Mouse (Mus musculus): ENCODE results near the gene Pfdn6. TPM values are rescaled to one million over a fixed set of nuclear protein-coding genes. Genes with fewer than 3 reads are reported as not detected.

Pfdn6 gene
- polyA plus RNA-seq, 1 experiment from 2014 or later, result 208 TPM

DNA sequence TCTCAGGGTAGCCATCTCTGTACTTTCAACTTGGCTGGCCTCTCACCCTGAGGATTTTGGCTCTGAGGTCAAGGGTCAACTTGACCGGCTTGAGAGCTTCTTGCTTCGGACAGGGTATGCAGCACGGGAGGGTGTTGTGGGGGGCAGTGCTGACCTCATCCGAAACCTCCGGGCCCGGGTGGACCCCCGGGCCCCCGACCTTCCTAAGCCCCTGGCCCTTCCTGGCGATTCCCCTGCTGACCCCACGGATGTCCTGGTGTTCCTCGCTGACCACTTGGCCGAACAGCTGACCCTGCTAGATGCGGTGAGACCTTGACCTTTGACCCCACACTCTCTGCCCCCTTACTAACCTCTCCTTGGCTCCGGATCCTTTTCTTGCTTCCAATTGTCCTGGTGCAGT, 7.7 kb downstream of the Pfdn6 start:
- no peak overlapping the region for H3K4me3 ChIP-seq (ENCODE audit: low read depth, low read length)
- peaks cover 10% of the 10 kb centered on the region; the same call in 1 of the 2 replicates for H3K36me3 ChIP-seq (ENCODE audit: control insufficient read depth, insufficient read depth, low read length)
- H3K4me1 ChIP-seq (ENCODE audit: control insufficient read depth, insufficient read depth, low read length), result peaks cover 15% of the 10 kb centered on the region
- H3K27ac ChIP-seq (replicated peaks; ENCODE audit: low read depth, low read length), result no peak overlapping the region
- ATAC-seq (ENCODE audit: insufficient number of reproducible peaks, low FRiP score, low TSS enrichment, low read depth) (no peak), DNase-seq (ENCODE audit: low spot score) (no peak)
- H3K27me3 ChIP-seq (ENCODE audit: control insufficient read depth, insufficient read depth, low read length), result no peaks in the 10 kb centered on the region
- 93% methylated on average over 14 of the region's 14 CpGs for WGBS
- H3K4me2 ChIP-seq (ENCODE audit: low read depth, severe bottlenecking), result no peak overlapping the region
- H3K9ac ChIP-seq (ENCODE audit: low read length), result no peak overlapping the region
- H3K9me3 ChIP-seq (ENCODE audit: control insufficient read depth, low read length), result no peaks in the 10 kb centered on the region

- Histone ChIP-seq H3K27ac (replicated peaks; ENCODE audit: low read depth, low read length) (no peak overlapping the region), H3K4me2 (ENCODE audit: low read depth, severe bottlenecking) (no peak overlapping the region), H3K9me3 (ENCODE audit: control insufficient read depth, low read length) (no peaks in the 10 kb centered on the region), H3K4me3 (ENCODE audit: low read depth, low read length) (no peak overlapping the region), H3K4me1 (ENCODE audit: control insufficient read depth, insufficient read depth, low read length) (peaks cover 15% of the 10 kb centered on the region), H3K36me3 (ENCODE audit: control insufficient read depth, insufficient read depth, low read length) (peaks cover 7% of the 10 kb centered on the region; the same call in 1 of the 2 replicates), H3K27me3 (ENCODE audit: control insufficient read depth, insufficient read depth, low read length) (no peaks in the 10 kb centered on the region), H3K9ac (ENCODE audit: low read length) (no peak overlapping the region)
- 92% methylated on average over 11 of the region's 11 CpGs for WGBS
- no peak for DNase-seq (ENCODE audit: low spot score)
- no peak for ATAC-seq (ENCODE audit: insufficient number of reproducible peaks, low FRiP score, low TSS enrichment, low read depth)
Measured at GRCm38 (mm10) chr17:33931947-33932346, 8.2 kb downstream of the Pfdn6 start.

DNA sequence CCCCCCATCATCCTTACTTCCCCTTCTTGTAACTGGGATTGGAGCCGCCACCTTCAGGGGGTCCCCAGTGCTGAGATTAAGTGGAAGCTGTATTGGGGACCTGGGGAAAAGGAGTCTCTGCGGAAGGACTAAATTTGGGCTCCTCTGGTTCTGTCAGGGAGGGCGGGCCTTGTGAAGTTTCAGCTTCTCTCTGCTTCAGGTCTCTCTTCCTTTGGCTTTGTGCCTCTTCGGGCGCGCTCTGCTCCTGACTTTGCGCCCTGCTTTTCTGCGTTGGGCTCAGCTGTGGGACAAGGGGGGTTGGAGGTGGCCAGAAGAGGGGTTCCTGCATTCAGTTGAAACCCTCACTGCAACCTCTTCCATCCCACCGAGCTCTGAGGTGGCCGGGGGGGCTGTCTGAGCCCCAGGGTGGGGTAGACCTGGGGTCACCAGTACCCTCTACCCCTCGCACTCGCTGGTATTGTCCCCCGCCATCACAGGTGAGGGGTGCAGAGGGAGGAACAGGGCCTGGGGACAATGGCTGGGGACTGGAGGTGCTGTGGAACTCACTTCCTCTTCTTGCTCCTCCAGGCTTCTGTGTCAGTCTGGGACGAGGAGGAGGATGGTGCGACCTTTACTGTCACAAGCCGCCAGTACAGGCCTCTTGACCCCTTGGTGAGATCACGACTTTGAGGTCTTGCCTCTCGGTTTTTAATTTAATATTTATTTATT, 8.8 kb downstream of the Pfdn6 start:
- H3K9me3 ChIP-seq (ENCODE audit: control insufficient read depth, low read length), result no peaks in the 10 kb centered on the region
- H3K27me3 ChIP-seq (ENCODE audit: control insufficient read depth, insufficient read depth, low read length), result no peaks in the 10 kb centered on the region
- H3K4me2 ChIP-seq (ENCODE audit: low read depth, severe bottlenecking), result peak overlapping the region; percentile 99
- H3K36me3 ChIP-seq (ENCODE audit: control insufficient read depth, insufficient read depth, low read length), result 0 out of 2 replicates have a peak, but pooled peaks cover 6% of the 10 kb centered on the region
- peak overlapping the region; percentile 81 for H3K9ac ChIP-seq (ENCODE audit: low read length)
- ATAC-seq (ENCODE audit: insufficient number of reproducible peaks, low FRiP score, low TSS enrichment, low read depth) (no peak), DNase-seq (ENCODE audit: low spot score) (no peak)
- WGBS, result 32% methylated on average over 18 of the region's 18 CpGs
- H3K4me1 ChIP-seq (ENCODE audit: control insufficient read depth, insufficient read depth, low read length), result peaks cover 15% of the 10 kb centered on the region
- peak overlapping the region; percentile 91 for H3K4me3 ChIP-seq (ENCODE audit: low read depth, low read length)
- H3K27ac ChIP-seq (replicated peaks; ENCODE audit: low read depth, low read length), result no peak overlapping the region

DNA sequence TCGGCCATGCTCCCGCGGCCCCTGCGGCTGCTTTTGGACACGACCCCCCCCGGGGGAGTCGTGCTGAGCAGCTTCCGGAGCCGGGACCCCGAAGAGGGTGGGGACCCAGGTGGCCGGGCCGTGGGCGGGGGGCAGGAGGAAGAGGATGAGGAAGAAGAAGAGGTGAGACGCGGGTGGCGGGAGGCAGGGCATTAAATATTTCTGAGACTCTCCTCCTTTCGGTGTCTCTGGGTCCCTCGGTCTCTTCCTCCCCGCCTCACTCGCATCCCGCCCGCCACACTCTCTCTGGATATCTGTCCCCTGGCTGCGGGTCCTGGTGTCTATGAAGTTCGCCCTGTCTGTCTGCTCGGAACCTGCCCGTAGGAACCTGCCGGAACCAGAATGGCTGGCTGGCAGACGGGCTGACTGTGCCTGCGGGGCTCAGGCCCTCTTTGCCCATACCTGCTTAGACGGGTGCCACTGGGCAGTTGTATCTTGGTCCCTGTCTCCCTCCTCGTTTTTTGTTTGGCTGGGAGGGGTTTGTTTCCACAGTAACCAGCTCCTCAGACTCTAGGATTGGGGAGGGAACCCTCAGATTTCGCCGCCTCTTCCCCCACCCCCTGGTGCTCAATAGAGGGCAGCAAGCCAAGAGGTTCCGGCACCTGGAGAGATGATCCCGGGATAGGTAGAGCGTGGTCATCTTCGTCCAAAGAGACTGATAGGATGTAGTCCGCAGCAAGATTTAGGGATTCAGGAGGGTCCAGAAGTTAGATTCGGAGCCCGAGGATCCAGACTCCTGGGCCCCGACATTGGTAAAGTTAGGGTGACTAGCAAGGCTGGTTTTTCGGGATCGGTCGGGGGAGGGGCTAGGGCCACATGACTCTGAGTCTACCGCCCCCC, 9.6 kb downstream of the Pfdn6 start:
- Histone ChIP-seq H3K4me1 (ENCODE audit: control insufficient read depth, insufficient read depth, low read length) (peaks cover 15% of the 10 kb centered on the region), H3K9me3 (ENCODE audit: control insufficient read depth, low read length) (no peaks in the 10 kb centered on the region), H3K4me3 (ENCODE audit: low read depth, low read length) (peak overlapping the region; percentile 91), H3K27me3 (ENCODE audit: control insufficient read depth, insufficient read depth, low read length) (no peaks in the 10 kb centered on the region), H3K9ac (ENCODE audit: low read length) (peak overlapping the region; percentile 81), H3K27ac (replicated peaks; ENCODE audit: low read depth, low read length) (peak overlapping the region; percentile 87), H3K4me2 (ENCODE audit: low read depth, severe bottlenecking) (peak overlapping the region; percentile 99), H3K36me3 (ENCODE audit: control insufficient read depth, insufficient read depth, low read length) (0 out of 2 replicates have a peak, but pooled peaks cover 6% of the 10 kb centered on the region)
- no peak for DNase-seq (ENCODE audit: low spot score)
- no peak for ATAC-seq (ENCODE audit: insufficient number of reproducible peaks, low FRiP score, low TSS enrichment, low read depth)
- under 1% methylated on average over 42 of the region's 45 CpGs for WGBS

DNA sequence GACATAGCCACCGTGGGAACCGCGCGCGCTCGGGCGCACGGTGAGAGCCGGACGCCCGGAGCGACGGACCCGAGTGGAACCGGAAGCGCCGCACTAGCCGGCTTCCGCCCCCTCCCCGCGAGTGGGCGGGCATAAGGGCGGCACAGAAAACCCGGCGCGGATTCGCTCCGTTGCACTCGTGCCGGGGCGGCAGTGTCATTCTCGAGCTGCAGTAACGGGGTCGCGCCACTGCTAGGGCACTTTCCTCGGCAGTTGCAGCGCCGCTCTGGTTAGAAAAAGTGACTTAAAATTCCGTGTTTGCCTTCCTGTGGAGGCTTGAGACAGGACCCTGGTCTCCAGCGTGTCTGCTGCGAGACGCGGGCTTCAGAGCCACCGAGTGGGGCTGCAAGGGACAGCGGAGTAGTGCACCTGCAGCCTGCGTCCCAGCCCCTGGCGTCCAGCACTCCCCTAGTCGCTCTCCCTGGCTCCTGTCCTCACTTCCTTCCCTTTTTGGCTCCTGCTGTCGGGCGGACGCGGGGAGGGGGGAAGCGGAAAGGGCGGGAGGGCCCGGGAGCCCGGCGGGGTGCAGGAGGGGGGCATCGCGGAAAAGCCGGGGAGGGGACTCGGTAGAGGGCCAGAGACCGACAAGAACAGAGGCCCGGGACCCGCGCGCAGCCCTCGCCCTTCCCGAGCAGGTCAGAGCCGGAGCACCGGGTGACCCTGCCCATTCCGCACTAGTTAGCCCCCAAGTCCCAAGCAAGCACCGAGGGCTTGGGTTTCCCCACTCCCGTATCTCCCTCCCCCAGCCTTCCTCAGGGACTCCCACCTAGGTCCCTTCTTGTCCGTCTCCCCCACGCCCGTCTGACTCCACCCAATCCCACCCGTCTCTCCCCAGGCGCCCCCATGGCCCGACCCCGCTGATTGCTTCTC, 10.5 kb downstream of the Pfdn6 start, which contains the start of gene Rgl2:
Rgl2 (plus strand) TSS at position 173 of the 909 bp plus-strand sequence.
- WGBS, result under 1% methylated on average over 76 of the region's 80 CpGs
- DNase-seq (ENCODE audit: low spot score) (peak; percentile 97), ATAC-seq (ENCODE audit: insufficient number of reproducible peaks, low FRiP score, low TSS enrichment, low read depth) (peak; percentile 73)
- peak within 1 kb of the TSS; percentile 87 for H3K27ac ChIP-seq (replicated peaks; ENCODE audit: low read depth, low read length)
- peak within 1 kb of the TSS; percentile 91 for H3K4me3 ChIP-seq (ENCODE audit: low read depth, low read length)
- H3K4me1 ChIP-seq (ENCODE audit: control insufficient read depth, insufficient read depth, low read length), result peaks cover 15% of the 10 kb centered on the region
- H3K4me2 ChIP-seq (ENCODE audit: low read depth, severe bottlenecking), result peak within 1 kb of the TSS; percentile 99
- H3K9ac ChIP-seq (ENCODE audit: low read length), result peak within 1 kb of the TSS; percentile 81
- no peaks in the 10 kb centered on the region for H3K27me3 ChIP-seq (ENCODE audit: control insufficient read depth, insufficient read depth, low read length)
- no peaks in the 10 kb centered on the region for H3K9me3 ChIP-seq (ENCODE audit: control insufficient read depth, low read length)
- H3K36me3 ChIP-seq (ENCODE audit: control insufficient read depth, insufficient read depth, low read length), result 0 out of 2 replicates have a peak, but pooled peaks cover 4% of the 10 kb centered on the region

DNA sequence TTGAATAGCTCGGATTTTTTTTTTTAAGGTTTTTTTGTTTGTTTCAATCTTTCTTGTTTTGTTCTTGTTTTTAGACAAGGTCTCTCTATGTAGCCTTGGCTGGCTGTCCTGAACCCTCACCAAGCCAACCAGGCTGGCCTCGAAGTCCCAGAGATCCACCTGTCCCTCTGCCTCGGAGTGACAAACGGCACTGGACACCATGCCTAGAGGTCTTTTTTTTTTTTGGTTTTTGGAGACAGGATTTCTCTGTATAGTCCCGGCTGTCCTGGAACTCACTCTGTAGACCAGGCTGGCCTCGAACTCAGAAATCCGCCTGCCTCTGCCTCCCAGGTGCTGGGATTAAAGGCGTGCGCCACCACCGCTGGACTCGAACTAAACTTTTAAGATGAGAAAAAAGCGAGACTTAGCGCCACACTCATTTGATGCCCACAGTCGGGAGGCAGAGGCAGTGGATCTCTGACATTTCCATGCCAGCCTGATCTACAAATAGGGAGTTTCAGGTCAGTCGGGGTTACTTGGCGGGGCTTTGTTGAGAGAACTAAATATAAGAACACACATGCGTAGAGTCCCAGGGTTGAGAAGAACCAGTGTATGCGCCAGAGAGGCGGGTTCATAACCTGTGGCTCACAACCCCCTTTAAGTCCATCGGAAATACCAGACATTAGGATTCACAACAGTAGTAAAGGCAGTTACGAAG, 11.7 kb downstream of the Pfdn6 start:
- WGBS, result 64% methylated on average over 21 of the region's 21 CpGs

GRCm38 (mm10) chr17:33926207-33926932, 13.8 kb downstream of the Pfdn6 start:
- Histone ChIP-seq H3K4me3 (ENCODE audit: low read depth, low read length) (no peak overlapping the region), H3K9ac (ENCODE audit: low read length) (no peak overlapping the region), H3K4me2 (ENCODE audit: low read depth, severe bottlenecking) (no peak overlapping the region), H3K27ac (replicated peaks; ENCODE audit: low read depth, low read length) (no peak overlapping the region), H3K4me1 (ENCODE audit: control insufficient read depth, insufficient read depth, low read length) (peaks cover 14% of the 10 kb centered on the region), H3K9me3 (ENCODE audit: control insufficient read depth, low read length) (no peaks in the 10 kb centered on the region), H3K27me3 (ENCODE audit: control insufficient read depth, insufficient read depth, low read length) (no peaks in the 10 kb centered on the region), H3K36me3 (ENCODE audit: control insufficient read depth, insufficient read depth, low read length) (0 out of 2 replicates have a peak, but pooled peaks cover 2% of the 10 kb centered on the region)
- DNase-seq (ENCODE audit: low spot score) (peak; percentile 55), ATAC-seq (ENCODE audit: insufficient number of reproducible peaks, low FRiP score, low TSS enrichment, low read depth) (no peak)
- 73% methylated on average over 17 of the region's 17 CpGs for WGBS

More for the DNA sequence above, 11.7 kb downstream of the Pfdn6 start:
- no peak for DNase-seq (ENCODE audit: low spot score)
- H3K9me3 ChIP-seq (ENCODE audit: control insufficient read depth, low read length), result no peaks in the 10 kb centered on the region
- H3K4me2 ChIP-seq (ENCODE audit: low read depth, severe bottlenecking), result peak overlapping the region; percentile 99
- peak overlapping the region; percentile 91 for H3K4me3 ChIP-seq (ENCODE audit: low read depth, low read length)
- H3K27me3 ChIP-seq (ENCODE audit: control insufficient read depth, insufficient read depth, low read length), result no peaks in the 10 kb centered on the region
- H3K36me3 ChIP-seq (ENCODE audit: control insufficient read depth, insufficient read depth, low read length), result 0 out of 2 replicates have a peak, but pooled peaks cover 2% of the 10 kb centered on the region
- H3K4me1 ChIP-seq (ENCODE audit: control insufficient read depth, insufficient read depth, low read length), result peaks cover 15% of the 10 kb centered on the region
- no peak overlapping the region for H3K27ac ChIP-seq (replicated peaks; ENCODE audit: low read depth, low read length)
- peak overlapping the region; percentile 73 for H3K9ac ChIP-seq (ENCODE audit: low read length)
- ATAC-seq (ENCODE audit: insufficient number of reproducible peaks, low FRiP score, low TSS enrichment, low read depth), result no peak

All from limb, embryonic 11.5 days (tissue).